Mouse (Mus musculus) inflammation-experienced regulatory T-cells, adult 6 months (primary cell): ENCODE results near the gene Ubr4. TPM values are rescaled to one million over a fixed set of nuclear protein-coding genes. Genes with fewer than 3 reads are reported as not detected.

Experiments
- ATAC-seq: one replicate; pipeline ENCODE4 v1.8.0; 2017
- polyA plus RNA-seq, 3 experiments: library from polyadenylated mRNA; unstranded; fragments of 100-300 nt; shearing (Covaris generic); gene quantifications; one replicate each; pipeline ENCODE4 v1.2.1; 2017

Gene Ubr4
- polyA plus RNA-seq, result 10 to 100 TPM; 32.1 to 69.4 (median 56.7) TPM

DNA sequence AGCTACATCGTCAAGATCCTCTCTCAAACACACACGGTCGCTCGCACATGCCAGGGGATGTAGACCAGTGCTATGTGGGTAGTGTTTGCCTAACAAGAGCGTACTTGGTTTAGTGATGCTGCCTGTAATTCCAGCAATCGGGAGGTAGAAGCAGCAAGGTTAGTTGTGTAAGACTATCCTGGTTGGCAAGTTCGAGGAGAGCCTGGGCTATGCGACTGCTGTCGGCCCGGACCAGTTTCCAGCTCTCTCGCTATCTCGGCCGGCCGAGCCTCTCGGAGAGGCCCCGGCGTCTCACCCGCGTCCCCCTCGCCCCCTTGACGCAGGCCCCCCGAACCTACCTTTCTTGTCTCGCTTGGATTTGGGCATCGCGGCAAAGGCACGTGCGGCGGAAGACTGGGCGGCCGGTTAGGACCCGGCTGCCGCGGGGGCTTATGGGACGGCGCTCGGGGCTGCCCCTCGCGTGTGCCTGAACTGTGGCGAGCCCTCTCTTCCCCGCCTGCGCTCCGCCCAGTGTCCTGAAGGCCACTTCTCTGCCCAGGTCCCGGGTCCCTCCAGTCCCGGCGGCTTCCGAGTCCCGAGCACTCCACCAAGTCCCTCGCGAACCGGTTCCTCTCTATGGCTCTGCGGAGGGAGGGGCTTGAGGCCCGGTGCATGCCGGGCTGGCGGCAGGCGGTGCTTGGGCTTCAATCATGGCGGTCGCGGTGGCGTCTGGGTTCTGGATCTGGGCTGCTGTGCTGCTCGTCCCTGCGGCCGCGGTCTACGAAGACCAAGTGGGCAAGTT is at the start of gene Ubr4, which contains the start of the genes Mrto4 and Emc1:
Ubr4 (plus strand) TSS at position 679 of the 781 bp plus-strand sequence.
Mrto4 (minus strand) TSS at position 646 of the 781 bp plus-strand sequence.
Emc1 (plus strand) TSS at position 657 of the 781 bp plus-strand sequence.
- ATAC-seq, result peak; percentile 98

DNA sequence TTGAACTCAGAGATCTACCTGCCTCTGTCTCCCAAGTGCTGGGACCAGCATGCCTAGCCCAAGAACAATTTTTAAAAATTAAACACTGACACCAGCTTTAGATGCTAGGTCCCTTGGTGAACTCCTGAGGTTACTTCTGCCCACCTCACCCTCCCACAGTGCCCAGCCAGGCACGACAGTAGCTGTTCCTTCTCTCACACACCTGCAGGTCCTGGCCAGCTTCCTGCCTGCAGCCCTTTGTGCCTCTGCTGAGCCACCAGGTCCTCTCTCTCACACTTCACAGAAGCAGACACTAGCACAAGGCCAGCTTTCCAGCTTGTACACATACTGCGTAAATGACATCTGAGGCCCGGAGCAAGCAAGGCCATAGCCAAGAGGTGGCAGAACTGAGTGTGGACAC is 46.9 kb upstream of the Ubr4 start:
- no peak for ATAC-seq

DNA sequence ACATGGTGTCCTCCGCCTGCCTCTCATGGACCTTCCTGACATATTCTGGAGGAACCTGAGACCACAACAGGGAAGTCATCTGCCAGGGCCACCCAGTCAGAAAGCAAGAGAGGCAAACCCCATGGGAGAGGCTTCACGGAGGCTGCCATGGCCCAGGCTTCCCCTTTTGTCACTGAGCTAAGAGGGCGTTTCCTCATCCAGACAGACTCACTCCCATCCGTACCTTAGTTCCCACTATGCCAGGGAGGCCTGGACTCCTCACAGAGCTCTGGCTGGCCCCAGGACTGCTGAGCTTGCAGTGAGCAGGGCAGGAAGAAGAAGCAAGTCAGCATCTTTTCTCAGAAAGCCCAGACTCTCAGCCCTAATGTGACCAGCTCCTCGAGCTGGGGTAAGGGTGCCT is 44.5 kb upstream of the Ubr4 start:
- no peak for ATAC-seq

DNA sequence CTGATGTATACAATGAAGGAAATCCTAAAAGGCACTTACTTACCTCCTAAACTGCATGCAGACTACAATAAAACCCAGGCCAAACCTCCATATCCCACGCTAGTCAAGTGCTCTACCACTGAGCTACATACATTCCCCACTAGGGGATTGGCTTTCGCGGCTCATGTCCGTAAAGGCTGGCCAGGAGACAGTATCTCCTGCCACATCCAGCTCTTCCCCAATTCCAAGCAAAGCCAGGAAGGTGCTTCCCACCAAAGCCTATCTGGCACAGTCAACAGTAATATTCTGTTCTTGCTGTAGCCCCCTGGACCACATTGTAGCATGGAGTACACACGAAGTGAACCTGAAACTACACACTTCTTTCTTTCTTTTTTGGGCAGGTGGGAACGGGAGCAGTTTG is 42.8 kb upstream of the Ubr4 start:
- no peak for ATAC-seq

DNA sequence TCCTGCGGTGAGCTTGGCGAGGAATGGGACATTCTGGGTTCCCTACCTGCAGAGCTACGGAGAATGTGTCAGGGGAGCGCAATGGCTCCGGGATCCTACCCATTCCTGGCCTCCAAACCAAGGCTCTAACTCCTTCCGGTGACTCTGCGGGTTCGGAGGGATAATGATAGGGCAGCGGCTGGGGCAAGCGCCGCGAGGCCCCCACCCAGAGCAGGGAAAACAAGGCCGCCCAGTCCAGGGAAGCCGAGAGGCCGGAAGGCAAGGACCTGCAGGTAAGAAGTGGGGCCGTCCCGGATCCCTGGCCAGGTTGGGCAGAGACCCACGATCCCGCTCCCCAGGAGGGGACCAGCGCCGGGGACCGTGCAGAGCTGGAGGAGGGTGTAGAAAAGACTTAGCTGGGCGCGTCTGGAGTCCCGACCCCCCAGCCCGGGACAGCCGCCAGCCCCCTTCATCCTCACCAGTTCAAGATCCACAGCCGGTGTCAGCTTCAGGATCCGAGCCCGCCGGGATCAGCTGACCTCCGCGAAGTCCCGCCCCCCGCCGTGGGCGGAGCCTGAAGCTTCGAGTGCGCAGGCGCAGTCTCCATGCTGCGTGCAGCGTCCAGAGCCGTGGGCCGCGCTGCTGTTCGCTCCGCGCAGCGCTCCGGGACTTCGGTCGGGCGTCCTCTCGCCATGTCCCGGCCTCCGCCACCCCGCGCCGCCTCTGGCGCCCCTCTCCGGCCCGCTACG is 42.1 kb upstream of the Ubr4 start, which contains the start of the genes Pqlc2 and Akr7a5:
Pqlc2 (minus strand) TSS at position 538 of the 728 bp plus-strand sequence.
Akr7a5 (plus strand) TSS at position 574 of the 728 bp plus-strand sequence.
- ATAC-seq, result peak; percentile 81

DNA sequence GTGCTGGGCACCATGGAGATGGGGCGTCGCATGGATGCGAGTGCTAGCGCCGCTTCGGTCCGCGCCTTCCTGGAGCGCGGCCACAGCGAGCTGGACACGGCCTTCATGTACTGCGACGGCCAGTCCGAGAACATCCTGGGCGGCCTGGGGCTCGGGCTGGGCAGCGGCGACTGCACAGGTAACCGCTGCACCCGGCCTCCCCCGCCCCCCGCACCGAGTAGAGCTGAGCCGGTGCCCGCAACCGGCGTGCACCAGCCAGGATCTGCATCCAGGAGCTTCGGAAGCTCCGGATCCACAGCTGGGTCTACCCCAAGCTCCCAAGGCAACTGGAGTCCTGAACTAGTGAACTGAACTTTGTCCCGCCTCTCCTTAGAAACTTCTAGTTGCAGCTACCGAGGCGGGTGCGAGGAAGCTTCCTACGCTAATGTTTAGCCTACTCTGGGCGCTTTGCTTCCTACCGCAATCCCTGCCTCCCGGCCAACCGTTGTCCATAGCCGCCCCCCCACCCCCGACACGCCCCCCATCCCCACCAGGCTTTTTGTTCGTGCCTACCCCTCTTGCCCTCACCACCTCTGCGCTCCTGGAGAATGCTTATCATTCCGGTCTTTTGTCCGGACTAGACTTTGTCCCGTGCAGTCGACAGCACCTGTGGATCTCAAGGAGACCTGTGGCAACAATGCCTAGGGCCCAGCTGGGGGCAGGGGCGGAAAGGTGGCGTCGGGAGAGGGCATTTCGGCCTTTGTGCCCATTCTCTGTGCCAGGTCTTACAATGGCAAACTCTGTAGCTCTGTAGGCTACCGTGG is 41.3 kb upstream of the Ubr4 start:
- peak; percentile 34 for ATAC-seq

DNA sequence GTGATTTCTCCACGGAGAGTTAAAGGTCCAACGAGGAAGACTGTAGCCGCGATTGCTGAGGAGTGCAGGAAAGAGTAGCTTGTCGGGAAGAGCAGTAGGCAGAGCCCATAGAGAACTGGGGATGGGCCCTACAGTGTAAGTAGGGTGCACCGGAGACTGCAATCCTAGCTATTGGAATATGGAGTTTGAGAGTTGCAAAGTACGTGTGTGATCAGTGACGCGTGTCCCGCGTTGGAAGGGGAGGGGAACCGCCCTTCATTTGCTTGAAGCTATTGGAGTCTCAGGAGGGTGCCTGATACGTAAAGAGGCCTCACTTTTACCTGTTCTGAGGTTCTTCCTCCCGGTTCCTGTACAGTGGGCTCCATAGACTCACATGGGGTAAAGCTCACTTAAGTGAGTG is 40.7 kb upstream of the Ubr4 start:
- ATAC-seq, result no peak

DNA sequence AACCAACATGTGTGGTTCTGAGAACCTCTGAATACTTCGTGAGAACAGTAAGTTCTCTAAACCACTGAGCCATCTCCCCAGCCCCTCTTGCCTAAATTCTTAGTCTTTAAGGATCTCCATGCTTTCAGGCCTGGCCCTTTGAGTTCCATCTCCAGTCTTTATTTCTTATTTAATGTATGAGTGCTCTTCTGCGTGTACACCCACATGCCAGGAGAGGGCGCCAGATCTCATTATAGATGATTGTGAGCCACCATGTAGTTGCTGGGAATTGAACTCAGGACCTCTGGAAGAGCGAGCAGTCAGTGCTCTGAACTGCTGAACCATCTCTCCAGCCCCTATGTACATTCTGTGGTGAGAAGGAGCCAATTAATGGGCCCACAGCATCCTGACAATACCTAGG is 39.8 kb upstream of the Ubr4 start:
- ATAC-seq, result no peak

DNA sequence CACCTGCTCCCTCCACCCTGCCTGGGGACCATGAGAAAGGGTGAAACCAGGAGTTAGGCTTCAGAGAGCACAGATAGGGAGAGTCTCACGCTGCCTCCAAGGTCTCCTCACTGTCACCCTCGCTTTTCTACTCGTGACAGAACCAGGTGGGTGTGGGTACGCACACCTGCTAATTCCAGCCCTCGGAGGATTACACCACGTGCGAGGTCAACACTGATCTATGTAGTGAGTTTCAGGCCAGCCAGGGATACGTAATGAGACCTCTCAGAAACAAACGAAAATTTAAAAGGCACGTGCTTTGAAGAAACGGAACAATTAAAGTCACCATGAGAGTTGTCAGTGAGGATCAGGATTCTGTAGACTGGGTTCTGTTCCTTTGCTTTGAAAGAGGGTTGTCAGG is 34.0 kb upstream of the Ubr4 start:
- no peak for ATAC-seq

DNA sequence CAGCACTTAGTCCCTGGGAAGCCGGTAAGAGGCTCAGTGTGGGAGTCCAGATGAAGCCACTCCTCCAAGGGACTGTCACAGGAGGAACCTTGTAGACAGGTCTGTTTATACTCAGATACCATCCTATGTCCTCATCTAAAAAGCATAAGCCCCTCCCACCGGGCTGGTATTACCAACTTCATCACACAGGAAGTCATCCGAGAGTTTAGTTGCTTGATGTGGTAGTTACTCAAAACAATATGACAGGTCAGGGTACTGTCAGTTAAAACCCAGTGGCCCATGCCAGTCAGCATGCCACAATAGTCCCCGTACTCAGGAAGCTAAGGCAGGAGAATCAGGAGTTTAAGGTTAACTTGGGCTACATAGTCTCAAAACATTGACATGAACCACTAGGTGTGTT is 32.7 kb upstream of the Ubr4 start:
- peak; percentile 68 for ATAC-seq

DNA sequence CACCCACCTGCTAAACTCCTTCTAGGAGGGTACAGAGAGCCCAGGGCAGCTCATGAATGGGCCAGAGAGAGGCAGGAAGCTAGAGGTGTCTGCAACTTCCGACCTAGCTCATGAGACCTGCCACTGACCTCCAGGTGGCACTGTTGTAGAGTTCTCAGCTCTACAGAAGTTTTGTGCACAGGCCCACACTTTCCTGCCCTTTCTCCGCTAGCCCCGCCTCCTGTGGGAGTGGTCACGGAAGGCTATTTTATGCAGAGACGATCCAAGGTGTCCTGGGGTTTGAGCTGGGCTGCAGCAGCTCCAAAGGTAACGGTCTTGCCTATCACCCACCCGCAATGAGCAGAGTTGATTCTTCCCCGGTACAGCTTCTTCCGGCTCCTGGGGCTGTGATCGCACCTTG is 21.8 kb upstream of the Ubr4 start:
- ATAC-seq, result peak; percentile 100

DNA sequence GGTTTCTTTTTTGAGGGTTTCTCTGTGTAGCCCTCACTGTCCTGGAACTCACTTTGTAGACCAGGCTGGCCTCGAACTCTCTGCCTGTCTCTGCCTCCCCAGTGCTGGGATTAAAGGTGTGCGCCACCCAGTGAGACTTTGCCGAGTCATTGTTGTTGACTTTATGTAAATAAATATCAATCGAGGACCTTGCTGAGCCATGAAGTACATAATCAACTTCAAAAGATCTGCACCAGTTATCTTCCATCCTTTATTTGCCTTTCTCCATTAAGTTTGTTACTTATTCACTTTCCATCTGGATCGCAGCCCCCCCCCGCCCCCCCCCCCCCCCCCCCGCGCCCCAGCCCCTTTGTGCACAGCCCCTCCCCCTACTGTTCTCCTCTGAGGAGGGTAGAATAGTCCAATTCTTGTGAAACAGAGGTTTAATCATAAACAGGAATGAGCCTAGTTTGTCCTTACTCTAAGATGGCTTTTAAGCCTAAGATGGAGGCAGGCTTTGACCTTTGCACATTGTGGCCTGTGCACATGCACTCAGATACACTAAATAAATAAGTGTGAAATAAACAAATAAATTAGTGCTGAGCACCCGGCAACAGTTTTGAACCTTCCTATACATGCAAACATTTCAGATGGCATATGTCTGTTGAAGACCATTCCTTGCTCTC is 17.6 kb upstream of the Ubr4 start:
- ATAC-seq, result no peak

DNA sequence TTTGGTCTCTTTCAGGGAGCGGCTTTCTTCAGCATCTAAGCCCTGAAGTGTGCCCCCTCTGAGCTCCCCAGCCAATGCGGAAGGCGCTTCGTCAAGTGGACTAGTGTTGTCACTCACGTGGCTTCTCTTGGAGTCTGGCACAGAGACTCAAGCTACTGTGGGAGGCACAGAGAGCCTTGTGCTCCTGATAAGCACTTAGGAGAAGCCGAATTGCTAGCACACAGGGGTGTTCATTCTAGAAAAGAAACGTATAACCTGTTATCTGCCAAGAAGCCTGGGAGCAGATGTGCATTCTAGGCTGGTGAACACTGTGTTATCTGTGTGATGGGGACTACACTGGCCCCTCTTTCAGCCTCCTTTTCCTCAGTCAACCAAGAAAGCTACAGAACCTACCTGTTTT is 16.9 kb upstream of the Ubr4 start:
- ATAC-seq, result no peak

DNA sequence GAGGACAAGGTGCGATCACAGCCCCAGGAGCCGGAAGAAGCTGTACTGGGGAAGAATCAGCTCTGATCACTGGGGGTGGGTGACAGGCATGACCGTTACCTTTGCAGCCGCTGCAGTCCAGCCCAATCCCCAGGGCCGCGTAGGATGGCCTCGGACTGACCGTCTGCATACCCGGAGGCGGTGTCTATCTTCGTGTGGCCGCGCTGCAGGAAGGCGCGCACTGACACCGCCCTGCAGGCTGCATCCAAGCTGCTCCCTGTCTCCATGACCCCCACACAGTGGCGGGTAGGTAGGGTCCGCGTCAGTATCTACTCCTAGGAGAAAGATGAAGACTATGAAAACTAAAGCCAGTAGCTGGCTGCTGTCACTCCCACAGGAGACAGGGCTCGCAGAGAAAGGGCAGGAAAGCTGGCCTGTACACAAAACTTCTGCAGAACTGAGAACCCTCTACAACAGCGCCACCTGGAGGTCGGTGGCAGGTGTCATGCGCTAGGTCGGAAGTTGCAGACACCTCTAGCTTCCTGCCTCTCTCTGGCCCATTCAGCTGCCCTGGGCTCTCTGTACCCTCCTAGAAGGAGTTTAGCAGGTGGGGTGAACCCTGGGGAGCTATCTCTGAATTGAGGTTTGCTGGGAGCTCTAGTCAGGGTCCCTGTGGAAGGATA is 15.5 kb upstream of the Ubr4 start:
- peak; percentile 96 for ATAC-seq

DNA sequence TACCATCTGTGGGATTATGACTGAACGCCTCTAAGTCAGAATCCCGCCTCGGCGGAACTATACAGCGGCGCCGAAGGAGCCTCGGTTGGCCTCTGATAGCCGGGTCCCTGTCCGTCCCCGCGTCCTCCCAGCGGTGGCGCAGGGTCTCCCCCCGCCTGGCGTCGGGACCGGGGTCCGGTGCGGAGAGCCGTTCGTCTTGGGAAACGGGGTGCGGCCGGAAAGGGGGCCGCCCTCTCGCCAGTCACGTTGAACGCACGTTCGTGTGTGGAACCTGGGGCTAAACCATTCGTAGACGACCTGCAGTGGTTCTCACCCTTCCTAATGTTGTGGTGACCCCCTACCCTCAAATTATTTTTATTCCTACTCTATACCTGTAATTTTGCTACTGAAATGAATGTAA is 14.3 kb upstream of the Ubr4 start:
- ATAC-seq, result no peak

DNA sequence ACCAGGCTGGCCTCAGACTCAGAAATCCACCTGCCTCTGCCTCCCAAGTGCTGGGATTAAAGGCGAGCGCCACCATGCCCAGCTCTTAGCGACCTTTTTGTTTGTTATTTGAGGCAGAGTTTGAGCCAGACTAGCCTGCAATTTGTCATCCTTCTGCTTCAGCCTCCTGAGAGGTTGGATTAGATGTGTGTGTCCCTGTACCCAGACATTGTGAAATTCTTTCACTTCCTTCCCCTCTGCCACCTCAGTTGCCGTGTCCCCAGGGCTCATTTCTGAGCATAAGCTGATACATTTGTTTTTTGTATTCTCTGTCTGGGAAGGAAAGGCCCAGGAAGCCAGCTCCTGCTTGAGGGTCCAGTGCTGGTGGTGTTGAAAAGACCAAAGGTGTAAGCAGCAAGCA is 11.6 kb upstream of the Ubr4 start:
- no peak for ATAC-seq

DNA sequence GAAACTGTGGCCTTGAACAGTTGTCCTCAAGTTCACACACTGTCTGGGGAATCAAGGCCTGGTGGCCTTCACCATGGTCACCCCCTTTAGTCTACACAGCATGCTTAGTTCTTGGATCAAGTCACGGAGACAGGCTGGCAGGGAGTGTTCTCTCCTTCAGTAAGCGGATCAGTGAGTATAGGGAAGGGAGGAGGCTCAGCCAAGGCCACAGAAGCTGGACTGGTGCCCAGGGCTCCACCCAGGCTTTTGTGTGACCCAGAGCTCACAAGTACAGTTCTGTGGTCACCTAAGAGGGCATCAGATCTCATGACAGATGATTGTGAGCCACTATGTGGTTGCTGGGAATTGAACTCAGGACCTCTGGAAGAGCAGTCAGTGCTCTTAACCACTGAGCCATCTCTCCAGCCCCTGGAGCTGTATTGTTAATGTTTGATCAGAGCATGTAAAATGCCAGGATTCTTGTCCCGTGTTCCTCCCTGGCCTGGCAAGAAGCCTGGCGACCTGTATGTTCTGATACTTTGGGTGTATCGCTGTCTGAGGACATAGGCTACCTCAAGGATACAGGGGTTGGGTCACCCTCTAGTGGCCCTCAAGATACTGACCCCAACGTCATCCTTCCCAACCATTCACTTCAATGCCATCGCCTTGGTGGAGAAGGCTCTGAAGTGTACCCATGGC is 10.7 kb upstream of the Ubr4 start:
- no peak for ATAC-seq

DNA sequence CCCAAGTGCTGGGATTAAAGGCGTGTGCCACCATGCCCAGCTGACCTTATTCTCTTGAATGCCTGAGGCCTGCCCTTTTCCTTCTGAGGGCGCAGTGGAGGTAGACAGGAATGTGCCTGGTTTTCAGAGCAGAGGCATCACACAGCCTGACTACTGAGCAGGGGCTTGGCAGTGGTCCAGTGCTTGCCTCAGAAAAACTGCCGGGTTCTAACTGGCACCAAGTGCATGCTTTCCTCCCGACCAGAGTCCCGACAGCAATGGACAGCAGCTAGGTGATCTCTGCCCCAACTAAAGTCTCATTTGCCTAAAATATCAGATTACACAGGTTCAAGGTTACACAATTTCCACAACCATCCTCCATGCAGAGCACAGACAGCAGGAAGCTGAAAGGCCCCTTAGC is 8.7 kb upstream of the Ubr4 start:
- ATAC-seq, result no peak

DNA sequence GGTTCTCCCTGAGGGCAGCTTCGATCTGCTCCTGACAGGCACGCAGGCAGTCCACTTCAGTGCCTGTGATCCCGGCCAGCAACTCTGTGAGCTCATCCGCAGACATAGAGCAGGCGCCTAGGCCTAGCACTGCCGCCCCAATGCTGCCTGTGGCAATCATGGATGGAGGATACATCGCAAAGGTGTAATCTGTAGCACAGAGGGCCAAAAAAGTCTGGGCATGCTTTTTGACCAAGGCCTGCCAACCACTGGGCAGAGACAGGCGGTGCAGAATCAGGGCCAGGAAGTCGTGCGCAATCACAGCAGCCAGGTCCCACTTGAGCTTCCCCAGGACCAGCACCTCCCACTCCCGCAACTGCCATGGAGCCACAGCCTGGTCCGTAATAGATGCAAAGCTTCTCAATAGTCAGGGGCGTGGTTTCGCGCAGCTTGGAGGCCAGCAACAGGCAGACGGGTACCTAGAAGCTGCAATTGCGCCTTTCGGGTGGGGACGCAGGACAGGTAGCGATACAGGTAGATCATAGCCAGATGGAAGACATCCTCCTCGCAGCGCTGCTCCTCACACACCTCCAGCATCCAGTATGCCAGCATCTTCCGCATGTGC is 6.9 kb upstream of the Ubr4 start:
- no peak for ATAC-seq

DNA sequence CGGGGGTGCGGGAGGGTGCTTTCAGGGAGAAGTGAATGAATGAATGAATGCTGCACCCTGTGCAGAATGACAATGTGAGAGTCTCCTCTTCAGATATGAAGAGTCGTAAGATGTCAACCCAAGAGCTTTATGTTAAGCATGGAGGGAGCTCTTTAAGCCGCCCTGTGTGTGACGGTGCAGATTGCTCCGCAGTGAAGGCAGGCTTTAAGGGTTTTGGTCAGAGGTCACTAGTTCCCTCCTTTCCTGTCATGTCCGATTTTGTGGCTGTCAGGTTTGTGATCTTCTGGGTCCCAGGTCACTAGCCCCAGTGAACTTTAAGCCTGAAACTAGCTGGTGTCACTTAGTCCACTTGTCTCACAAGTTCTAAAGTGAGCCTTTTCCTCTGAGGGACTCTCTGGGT is 423 bp downstream of the Ubr4 start:
- no peak for ATAC-seq

DNA sequence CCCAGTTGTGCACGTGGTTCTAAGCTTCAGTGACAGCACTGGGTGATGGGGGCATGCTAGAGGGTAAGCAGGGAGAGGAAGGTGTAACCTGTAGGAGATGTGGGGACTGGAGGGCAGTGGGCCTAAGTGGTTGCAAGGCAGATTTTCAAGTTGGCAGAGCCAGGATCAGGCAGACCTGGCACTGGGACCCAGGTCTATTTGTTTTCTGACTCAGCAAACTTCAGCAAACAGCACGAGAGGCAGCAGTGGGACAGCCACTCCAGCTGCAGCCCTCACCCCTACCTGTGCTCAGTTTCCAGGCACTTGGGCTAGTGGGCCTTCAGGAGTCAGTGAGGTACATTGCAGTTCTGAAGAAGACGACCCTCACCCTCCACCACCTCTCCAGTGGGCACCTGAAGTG is 4.8 kb downstream of the Ubr4 start:
- no peak for ATAC-seq
